Mouse (Mus musculus): ENCODE results near the gene BC117090. TPM values are rescaled to one million over a fixed set of nuclear protein-coding genes. Genes with fewer than 3 reads are reported as not detected.

The BC117090 gene
- polyA plus RNA-seq (2015; fragmentation: Nextera tagmentation; extraction: Ambion mirVana): 18.7 and 20.5 TPM in 2 replicates

DNA sequence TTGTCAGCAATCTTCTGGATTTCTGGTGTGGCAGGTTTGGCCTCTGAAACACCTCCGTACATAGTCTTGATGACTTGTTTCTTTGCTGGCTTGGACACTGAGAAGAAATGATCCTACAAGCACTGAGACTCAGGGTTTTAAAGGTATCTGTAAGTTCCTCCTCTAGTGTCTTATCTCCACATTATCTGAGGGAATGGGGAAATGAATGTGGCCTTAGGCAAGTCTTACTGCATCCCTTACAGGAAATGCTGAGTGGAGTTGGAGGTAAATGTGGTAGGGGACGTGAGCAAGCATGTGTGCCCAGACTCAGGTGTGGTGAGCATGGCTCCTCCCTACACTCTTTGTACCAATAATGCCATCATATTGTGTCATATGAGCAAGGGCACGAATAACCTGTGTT, at the start of gene BC117090:
TSS of gene BC117090 (minus strand) at position 101 of the 400 bp plus-strand sequence.

DNA sequence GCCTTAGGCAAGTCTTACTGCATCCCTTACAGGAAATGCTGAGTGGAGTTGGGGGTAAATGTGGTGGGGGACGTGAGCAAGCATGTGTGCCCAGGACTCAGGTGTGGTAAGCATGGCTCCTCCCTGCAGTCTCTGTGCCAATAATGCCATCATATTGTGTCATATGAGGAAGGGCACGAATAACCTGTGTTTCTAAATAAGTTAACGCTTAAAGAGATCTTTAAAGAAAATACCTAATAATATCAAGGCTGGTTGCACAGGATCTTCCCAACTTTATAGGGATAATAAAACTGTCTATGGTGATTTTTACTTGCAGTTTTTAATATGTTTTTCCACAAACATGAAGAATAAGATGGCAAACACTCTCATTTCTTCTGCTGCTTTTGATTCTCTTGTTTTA, 33.5 kb upstream of the BC117090 start, which contains the start of gene BC100530:
TSS of gene BC100530 (minus strand) at position 101 of the 400 bp plus-strand sequence.

DNA sequence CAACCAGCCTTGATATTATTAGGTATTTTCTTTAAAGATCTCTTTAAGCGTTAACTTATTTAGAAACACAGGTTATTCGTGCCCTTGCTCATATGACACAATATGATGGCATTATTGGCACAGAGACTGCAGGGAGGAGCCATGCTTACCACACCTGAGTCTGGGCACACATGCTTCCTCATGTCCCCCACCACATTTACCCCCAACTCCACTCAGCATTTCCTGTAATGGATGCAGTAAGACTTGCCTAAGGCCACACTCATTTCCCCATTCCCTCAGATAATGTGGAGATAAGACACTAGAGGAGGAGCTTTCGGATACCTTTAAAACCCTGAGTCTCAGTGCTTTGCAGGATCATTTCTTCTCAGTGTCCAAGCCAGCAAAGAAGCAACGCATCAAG, 57.3 kb downstream of the BC117090 start, which contains the start of gene Stfa1:
TSS of gene Stfa1 (plus strand) at position 156 of the 400 bp plus-strand sequence.

Other genes starting within 250 kb of the BC117090 start
- 0.08 and 0.23 TPM in 2 replicates for gene Csta1, start 203.1 kb downstream of the BC117090 start, polyA plus RNA-seq (2015; fragmentation: Nextera tagmentation; extraction: Ambion mirVana)
- 634 and 837 TPM in 2 replicates for gene Stfa2l1, start 177.5 kb downstream of the BC117090 start, polyA plus RNA-seq (2015; fragmentation: Nextera tagmentation; extraction: Ambion mirVana)
- 1,313 and 1,703 TPM in 2 replicates for gene Gm5483, start 150.1 kb downstream of the BC117090 start, polyA plus RNA-seq (2015; fragmentation: Nextera tagmentation; extraction: Ambion mirVana)
- 55.9 and 65.7 TPM in 2 replicates for gene Gm5416, start 123.9 kb downstream of the BC117090 start, polyA plus RNA-seq (2015; fragmentation: Nextera tagmentation; extraction: Ambion mirVana)
- gene 2010005H15Rik, start 112.9 kb downstream of the BC117090 start, polyA plus RNA-seq (2015; fragmentation: Nextera tagmentation; extraction: Ambion mirVana): 394 and 475 TPM in 2 replicates
- 2,161 and 2,883 TPM in 2 replicates for gene Stfa1, start 57.4 kb downstream of the BC117090 start, polyA plus RNA-seq (2015; fragmentation: Nextera tagmentation; extraction: Ambion mirVana)
- 1,785 and 2,465 TPM in 2 replicates for gene BC100530, start 33.4 kb upstream of the BC117090 start, polyA plus RNA-seq (2015; fragmentation: Nextera tagmentation; extraction: Ambion mirVana)
- 508 and 698 TPM in 2 replicates for gene Stfa2, start 74.1 kb upstream of the BC117090 start, polyA plus RNA-seq (2015; fragmentation: Nextera tagmentation; extraction: Ambion mirVana)
- gene Stfa3, start 121.1 kb upstream of the BC117090 start, polyA plus RNA-seq (2015; fragmentation: Nextera tagmentation; extraction: Ambion mirVana): 471 and 625 TPM in 2 replicates
- gene Casr, start 227.8 kb upstream of the BC117090 start, polyA plus RNA-seq (2015; fragmentation: Nextera tagmentation; extraction: Ambion mirVana): not detected in 2 replicates

Data from spleen, postnatal 0 days (tissue).